Mouse (Mus musculus) CD8-positive naive resting alpha-beta T cell, adult 57 days (primary cell): Measurements from ENCODE around the gene Sdhaf2. TPM values are rescaled to one million over a fixed set of nuclear protein-coding genes. Genes with fewer than 3 reads are reported as not detected.

Experiments
- total RNA-seq: library from RNA; stranded (reverse); gene quantifications from one replicate; pipeline ENCODE4 v1.2.4, GENCODE M21; 2023

The Sdhaf2 gene
- 51.1 TPM for total RNA-seq

DNA sequence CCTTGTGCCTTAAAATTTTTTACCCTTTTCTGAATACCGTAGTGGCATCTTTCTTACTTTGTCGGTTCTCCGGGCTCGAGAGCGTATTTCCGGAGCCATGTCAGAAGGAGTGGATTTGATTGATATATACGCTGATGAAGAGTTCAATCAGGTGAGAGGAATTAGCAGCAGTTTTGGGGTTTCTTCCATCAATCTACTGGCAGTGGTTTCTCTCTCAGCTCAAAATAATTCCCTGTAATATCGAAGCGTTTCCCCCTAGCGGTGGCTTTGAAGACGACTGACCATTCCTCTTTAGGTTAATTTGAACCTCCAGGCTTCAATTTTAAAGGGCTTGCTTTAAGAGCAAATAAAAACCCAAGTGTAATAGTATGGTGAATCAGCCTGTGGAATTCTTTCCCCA, at the start of gene Sdhaf2:
Gene Sdhaf2, minus strand, starts transcription at position 233 of the 400 bp plus-strand sequence.

DNA sequence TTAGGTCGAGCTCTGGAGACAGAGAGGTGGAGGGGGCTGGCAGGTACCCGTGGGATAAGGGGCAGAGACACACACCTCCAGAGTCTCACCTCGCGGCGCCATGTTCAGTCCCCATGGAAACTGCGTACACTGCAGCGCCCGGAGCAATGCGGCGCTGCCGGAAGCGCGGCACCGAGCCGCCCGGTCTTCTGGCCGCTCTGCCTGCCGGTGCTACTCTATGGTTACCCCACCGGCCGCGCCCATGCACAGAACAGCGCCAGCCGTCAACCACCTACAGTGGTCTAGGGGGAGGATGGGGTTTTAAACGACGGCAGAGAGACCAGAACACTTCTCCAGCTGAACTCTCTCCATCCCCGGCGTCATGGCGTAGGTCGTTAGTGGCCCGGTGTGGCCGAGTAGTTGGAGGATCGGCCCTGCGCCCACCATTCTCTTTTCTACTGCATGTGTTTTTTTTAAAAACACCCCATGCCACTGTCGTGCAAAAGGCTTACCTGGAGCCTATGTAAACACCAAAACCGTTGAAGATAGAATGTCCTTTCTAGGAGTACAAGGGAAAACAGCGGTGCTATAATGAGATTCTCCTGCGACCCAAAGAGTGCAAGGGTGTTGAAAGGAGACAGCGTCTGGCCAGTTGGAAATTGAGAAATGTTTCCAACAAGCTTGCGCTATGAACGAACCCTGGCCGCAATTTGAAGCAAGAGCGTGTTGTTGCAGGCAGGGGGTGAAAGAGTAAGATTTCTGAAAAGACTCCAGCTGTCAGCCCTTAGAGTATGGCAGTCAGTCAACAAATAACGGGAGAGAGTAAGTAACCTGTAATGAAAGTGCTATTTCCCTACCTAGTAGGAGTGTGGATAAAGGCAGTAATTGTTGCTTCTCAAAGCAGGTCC, 29.9 kb upstream of the Sdhaf2 start, which contains the start of gene Tmem216:
Gene Tmem216, minus strand, starts transcription at position 615 of the 887 bp plus-strand sequence.

DNA sequence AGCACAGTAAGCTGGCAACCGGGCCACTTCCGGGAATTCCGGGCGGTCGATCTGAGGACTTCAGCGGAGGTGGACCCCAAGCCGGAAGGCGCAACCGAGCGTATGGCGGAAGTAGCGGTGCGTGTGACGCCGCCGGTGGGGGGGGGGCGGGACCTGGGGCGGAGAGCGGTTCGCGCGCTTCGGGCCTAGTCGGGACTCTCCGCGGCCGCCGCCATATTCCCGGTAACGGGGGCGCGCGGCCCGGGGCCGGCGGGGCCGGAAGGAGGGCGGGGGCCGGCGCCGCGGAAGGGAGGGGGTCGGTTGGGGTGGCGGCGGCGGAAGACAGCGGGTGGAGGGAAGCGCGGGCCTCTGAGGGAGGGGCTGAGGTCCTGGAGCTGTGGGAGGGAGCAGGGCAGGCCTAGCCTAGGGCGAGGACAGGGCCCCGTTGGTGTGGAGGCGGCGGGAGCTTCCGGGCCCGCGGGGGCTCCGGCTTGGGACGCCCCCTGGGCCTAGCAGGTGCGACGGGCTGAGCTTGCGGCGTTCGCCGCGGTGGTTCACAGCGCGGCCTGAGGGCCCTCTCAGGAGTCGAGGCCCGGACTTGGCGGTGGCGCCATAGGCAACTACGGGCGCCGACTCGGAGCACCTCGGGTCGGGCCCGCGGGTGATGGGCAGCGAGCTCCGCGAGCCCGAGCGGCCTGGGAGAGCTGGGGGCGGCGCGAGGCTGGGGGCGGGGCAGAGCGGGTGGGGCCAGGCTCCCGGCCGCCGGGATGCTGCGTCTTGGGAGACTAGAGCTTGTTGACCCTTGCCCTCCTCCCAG, 638 bp downstream of the Sdhaf2 start, which contains the start of gene Cpsf7:
Gene Cpsf7, plus strand, starts transcription at position 161 of the 796 bp plus-strand sequence.

DNA sequence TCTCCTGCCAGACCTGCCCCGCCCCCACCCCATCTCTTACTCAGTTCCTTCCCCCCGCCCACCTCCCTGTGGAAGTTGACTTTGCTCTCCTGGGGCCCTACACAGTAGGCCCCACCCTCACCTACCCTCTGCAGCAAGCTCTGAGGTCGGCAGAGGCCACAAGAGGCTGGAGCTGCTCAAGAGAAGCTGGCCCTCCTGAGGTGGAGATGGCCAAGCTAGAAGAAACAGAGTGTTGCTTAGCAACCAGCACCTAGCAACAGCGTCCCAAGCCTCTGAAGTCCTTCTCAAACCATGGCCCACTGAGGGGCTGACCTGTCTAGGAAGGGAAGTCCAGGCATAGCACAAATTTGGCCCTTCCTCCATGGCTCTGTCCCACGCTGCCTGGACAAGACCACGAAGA, 43.2 kb downstream of the Sdhaf2 start, which contains the start of gene Ppp1r32:
Gene Ppp1r32, minus strand, starts transcription at position 226 of the 400 bp plus-strand sequence.

DNA sequence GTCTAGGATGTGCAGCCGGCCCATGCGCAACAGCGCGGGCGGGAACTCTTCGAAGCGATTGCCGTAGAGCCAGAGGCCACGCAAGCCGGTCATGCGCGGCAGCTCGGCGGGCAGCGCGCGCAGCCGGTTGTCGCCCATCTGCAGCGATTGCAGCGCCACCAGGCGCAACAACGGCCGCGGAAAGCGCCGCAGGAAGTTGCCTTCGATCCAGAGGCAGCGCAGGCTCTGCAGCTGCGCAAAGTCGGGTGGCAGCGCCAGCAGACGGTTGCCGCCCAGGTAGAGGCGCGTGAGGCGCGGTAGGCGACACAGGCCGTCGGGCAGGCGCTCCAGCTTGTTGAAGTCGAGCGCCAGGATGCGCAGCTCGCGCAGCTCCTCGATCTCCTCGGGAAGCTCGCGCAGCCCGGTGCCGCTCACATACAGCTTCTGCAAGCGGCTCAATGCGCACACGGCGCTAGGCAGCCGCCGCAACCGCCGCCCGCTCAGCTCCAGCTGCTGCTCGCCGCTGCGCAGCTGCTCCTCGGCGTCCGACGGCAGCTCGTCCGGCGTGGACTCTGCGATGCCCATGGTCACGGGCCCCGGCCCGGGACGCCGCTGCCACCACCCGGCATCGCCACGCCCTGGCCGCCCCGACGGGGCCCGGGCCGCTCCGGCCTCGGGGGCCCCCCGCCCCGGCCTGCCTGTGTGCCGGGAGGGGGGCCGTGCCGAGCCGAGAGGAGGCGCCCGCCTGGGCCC, 69.0 kb downstream of the Sdhaf2 start, which contains the start of gene Lrrc10b:
Gene Lrrc10b, minus strand, starts transcription at position 722 of the 732 bp plus-strand sequence.

Other genes with a start within 250 kb of the Sdhaf2 start
- not detected for gene Dagla, start 221.3 kb downstream of the Sdhaf2 start, total RNA-seq
- not detected for gene Syt7, start 137.1 kb downstream of the Sdhaf2 start, total RNA-seq
- gene Lrrc10b, start 68.7 kb downstream of the Sdhaf2 start, total RNA-seq = not detected
- gene Ppp1r32, start 43.2 kb downstream of the Sdhaf2 start, total RNA-seq = 10.7 TPM
- gene Cpsf7, start 876 bp downstream of the Sdhaf2 start, total RNA-seq = 131 TPM
- gene Tmem216, start 30.1 kb upstream of the Sdhaf2 start, total RNA-seq = 8.0 TPM
- 34.7 TPM for gene Cyb561a3, start 51.0 kb upstream of the Sdhaf2 start, total RNA-seq
- 6.6 TPM for gene Tmem138, start 51.2 kb upstream of the Sdhaf2 start, total RNA-seq
- gene Ddb1, start 79.2 kb upstream of the Sdhaf2 start, total RNA-seq = 211 TPM
- 7.0 TPM for gene Tkfc, start 79.5 kb upstream of the Sdhaf2 start, total RNA-seq
- 7.6 TPM for gene Vwce, start 108.1 kb upstream of the Sdhaf2 start, total RNA-seq
- gene Pga5, start 151.9 kb upstream of the Sdhaf2 start, total RNA-seq = not detected
- gene Vps37c, start 162.6 kb upstream of the Sdhaf2 start, total RNA-seq = 18.1 TPM
- 143 TPM for gene Cd5, start 212.9 kb upstream of the Sdhaf2 start, total RNA-seq